Mouse (Mus musculus) spleen, postnatal 10 days (tissue): ENCODE measurements around the gene Fbh1.

Experiments
- DNase-seq, 2 experiments: peaks; one replicate each; pipeline ENCODE4 v3.0.0; 2021 to 2022; ENCODE audit warnings: low spot score in 2 of 2

Gene Fbh1

DNA sequence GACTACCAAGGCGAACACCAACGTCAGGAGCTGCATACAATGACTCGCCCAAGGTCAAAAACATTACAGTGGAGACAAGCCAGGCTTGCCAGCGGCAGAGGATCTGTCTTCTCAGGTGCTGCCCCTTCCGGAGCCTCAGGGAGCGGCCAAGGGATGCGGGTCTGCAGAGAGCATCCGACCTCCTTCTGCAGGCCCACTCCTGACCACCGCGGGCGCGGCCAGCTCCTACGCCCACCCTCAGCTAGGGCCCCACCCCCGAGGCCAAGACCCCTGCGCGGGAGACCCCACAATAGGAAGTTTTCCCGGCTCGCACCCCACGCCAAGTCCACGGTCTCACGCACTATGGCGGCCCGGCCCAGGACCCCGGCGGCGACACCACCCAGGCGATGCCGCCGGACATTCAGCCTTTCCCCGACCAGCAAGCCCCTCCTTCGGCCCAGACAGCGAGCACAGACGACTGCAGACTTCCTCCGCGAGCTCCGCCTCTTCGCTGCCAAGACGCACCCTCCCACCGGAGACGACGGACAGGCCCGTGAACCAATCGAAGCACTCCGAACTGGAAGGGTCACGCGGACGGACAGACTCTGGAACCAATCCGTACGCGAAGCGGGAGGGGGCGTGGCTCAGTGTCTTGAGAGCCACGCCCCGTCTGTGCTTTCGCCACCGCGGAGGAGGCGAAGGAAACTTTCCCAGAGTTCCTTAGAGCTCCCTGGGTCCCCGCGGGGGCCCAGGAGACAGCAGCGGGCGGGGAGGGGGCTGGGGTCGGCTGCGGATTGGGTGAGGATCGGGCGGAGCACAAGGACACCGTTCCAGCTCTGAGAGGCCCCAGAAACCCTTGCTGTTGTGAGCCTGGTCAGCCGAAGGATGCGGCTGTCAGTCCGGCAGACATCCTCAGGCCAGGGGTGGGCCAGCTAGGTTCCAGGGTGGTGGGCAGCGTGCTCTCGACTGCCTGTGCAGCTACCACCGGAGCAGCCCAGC lies at the start of gene Fbh1, which contains the start of gene Ankrd16:
Fbh1 (minus strand) TSS at position 492 of the 978 bp plus-strand sequence.
Ankrd16 (plus strand) TSS at position 786 of the 978 bp plus-strand sequence.
- peak; percentile 100 for DNase-seq

DNA sequence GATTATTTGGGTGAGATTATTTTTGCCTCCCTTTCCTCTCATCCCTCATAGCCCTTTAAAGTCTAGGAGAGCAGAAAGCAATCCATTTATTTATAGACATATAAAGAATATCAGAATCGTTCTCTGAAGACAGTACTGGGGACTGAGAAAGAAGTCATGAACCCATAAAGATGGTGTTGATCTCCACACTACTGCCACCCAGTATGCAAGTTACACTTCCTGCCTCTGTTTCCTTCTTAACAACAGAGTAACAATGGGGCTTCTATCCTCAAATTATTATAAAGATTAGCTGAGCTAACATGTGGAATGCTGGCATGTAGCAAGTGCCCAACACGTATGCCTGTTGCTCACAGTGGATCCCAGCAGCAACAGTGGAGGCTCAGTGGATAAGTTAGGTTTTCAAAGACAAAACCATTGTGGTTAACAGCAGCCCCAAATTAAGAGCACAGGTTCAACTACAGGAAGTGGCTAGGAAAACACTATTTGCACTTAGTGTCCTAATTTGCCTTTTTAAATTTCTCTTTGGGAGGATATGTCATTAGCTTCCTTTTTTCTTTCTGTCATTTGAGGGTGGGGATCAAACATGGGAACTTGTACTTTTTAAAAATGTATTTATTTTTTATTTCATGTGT lies 24.0 kb upstream of the Fbh1 start:
- no peak for DNase-seq

DNA sequence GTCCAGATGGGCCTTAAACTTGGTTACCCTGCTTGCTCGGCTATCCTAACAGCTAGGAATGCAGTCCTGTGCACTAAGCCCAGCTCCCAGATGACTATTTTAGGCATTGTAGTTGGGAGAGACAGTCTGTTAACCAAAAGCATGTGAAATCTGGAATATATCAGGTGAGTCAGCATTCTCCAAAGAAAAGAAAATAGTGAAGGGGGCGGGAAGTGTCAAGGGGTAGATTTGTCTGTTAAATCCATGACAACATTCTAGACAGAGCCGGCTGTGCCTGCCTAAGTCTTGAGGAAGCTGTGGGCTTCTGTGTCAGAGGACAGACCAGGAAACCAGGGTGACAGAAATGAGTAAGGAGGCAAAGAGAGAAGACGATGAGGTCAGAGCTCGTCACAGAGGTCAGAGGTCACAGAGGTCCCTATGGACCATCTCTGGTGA lies 20.6 kb upstream of the Fbh1 start:
- DNase-seq = no peak

DNA sequence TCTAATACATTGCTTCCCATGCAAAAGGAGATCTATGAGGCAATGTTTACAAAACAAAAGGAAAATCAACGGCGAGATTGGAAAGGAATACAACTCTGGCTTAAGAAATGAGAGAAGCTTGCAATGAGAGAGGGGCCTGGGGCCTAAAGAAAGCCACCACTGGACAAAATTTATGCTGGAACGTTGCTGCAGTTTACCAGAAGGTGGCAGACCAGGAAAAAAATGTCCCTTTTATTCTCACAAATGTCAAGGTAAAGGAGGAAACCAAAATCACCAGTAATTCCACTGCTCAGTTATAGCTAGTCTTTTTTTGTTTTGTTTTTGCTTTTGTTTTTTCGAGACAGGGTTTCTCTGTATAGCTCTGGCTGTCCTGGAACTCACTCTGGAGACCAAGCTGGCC lies 17.3 kb upstream of the Fbh1 start:
- DNase-seq = no peak

DNA sequence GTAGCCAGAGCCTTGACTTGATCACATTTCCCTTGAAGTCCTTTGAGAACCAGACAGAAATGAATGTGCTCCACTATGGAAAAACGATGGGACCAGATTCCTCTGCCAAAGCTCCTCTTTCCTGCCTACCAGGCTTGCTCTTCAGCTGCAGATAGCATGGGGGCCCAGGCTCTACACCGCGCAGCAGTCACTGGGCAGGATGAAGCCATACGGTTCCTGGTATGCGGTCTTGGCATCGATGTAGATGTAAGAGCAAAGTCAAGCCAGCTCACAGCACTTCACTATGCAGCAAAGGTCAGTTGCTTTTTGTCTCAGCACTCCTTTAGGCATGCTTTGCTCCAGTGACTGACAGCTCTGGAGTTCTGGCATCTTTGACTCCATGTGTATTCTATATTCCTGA lies 6.8 kb upstream of the Fbh1 start:
- no peak for DNase-seq

DNA sequence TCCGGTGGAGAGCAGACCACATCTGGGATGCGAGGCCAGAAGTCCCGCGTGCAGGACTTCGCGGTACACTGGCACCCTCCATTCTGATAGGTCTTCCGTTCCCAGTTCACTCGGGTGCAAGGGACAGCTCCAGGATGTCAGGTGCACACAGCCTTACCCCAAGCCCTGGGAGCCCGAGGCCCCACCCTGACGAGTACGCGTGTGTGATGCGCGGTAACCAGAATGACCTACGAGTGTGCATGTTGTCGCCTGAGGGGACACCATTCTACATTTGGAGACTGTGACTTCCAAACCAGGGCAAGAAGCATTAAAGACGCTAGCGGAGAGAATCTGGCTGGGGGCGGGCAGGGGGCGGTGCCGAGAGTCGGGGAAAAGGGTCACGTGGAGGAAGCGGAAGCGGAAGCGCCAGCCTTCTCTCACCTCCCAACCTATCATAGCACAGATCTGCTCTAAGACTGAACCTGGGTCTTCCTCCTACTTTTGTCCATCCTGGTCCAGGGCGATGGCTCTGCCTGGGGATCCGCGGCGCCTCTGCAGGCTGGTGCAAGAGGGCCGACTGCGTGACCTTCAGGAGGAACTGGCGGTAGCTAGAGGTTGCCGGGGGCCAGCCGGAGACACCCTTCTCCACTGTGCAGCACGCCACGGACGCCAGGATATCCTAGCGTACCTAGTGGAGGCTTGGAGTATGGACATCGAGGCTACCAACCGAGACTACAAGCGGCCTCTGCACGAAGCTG lies 873 bp upstream of the Fbh1 start:
- peak; percentile 70 to 89 for DNase-seq

DNA sequence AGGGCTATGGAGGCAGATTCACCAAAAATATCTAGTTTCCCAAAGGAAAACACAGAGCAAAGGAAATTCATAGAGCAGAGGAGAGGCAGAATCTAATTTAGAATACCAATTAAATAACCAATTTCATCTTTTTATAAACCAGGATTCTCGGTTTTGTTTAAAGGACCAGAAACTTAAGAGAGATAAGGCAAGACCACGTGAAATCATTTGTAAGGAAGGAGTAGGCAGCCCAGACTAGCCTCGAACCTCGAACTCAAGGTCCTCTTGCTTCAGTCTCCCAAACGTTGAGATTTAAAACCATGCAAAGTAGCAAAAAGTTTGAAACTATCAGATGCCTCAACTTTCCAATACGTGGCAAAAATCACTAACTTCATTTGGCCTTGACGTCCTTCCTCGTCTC lies 967 bp downstream of the Fbh1 start:
- DNase-seq = no peak

DNA sequence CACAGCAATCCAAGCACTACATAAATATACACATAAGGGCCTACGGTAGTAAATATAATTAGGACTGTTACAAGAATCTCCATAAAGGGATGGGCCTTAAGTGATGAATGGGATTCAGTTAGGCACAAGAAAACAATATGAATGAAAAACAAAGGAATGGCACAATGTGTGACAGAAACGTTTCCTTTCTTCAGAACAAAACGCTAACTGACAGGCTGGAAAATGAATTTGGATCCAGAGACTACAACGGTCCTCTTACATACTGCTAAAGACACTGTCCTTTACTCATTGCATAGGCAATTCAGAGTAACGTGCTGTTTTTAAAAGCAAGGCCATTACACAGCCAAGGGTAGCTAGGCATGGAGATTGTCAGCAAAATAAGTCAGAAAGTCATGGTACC lies 2.3 kb downstream of the Fbh1 start:
- DNase-seq = no peak

DNA sequence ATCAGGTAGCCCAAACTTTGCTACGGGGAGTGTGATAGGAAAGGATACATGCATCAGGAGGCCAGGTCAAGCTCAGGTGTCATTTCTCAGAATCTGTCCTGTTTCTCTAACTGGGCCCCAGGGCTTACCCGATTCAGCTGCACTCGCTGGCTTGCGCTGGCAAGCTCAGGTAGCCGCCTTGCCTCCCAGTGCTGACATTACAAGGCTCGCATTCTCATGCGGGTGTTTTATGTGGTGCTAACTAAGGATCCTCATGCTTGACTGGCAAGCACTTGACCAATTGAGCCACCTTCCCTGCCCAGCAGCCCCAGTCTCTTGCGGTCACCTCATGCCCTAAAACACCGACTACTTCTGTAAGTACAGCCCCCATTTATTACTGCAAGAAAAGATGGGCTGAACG lies 3.0 kb downstream of the Fbh1 start:
- DNase-seq = no peak

DNA sequence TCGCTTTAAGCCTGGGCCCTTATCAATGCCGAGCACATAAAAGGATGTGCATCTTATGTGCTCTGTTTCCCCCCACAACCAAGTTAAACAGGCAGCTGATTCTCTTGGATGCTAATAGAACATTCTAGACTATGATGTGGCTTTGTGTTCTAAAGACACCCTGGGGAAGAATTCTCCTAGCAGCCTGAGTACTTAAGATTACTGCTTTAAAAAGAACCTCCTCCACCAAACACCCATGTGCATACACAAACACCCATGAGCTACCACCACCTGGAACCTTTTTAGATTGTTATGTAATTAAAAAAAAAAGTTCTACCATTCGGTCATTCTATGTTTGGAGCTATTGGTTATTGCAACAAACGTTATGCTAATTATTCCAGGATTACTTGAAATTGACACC lies 5.0 kb downstream of the Fbh1 start:
- no peak for DNase-seq

DNA sequence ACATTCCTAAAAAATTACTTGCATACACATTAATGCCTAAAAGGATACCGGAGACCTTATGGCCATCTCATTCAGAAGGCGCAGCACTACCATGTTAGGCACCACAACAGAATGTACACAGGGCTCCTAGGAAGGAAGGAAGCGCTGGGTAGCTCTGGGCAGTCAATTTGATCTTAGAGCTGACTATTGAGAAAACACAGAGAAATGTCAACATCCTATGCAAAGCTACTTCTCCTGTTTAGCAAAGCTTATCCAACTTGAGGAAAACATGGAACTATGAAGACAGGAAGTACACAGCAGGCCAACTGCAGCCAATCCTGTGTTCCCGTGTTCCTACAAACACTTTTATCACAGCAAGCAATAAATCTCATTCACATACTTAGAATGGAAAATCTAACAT lies 5.7 kb downstream of the Fbh1 start:
- no peak for DNase-seq

DNA sequence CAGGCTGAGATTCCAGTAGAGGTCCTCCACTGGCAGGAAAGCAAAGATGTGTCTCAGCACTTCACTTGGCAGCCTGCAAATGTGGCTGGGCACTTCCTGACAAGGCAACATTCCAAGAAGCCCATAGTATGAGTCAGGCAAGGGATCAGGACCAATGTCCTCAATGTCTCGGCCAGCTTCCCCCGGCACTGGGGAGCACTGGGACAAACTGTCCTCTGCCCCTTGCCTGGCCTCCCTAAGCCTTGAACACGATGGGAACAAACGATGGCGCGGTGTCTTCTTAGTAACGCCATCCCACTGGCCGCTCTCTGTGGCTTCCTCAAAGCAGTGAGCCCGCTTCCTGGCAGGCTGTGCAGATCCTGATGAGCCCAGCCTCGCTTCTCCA lies 10.2 kb downstream of the Fbh1 start:
- DNase-seq = no peak

DNA sequence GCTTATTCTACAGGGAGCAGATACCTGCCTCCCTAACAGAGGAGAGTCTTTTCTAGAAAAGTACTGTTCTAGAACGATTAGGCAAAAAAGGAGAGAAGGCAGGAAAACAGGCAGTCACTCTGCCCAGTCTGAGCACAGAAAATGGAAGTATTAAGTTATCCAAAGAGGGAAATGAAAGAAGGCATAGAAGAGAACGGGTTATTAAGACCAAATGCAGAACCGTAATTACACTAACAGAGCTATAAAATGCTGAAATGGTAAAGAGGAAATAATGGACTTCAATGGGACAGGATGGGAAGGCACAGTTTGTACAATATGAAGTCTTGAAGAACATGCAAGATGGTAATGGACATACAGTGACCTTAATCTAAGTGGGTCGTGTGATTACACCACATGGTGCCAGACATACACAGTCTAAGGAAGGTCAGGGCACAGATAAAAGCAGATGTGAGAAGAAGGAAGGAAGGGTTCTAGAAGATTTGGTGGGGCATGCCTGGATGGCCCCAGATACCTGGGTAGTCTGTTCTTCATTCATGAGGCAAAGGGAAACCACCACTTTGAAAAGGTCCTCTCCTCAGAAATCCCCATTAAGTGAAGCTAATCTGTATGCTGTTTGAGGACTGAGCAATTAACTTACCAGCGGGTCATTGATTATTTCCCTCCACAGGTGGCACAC lies 10.8 kb downstream of the Fbh1 start:
- DNase-seq = no peak

DNA sequence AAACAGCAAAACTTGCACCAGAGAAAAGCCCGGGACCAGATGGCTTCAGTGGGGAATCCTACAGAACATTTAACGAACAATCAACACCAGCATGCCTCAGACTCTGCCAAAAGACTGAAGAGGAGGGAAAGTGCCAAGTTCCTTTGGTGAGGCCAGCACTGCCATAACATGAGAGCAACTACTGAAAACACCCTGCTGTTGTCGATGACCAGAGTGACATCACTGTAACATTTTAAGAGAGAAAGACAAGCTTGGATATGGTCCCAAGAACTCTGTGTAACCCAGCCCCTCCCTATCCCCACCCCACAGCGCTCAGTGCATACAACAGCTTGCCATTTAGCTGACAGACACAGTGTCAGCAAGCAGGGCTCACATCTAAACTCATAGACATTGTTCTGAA lies 11.7 kb downstream of the Fbh1 start:
- no peak for DNase-seq

DNA sequence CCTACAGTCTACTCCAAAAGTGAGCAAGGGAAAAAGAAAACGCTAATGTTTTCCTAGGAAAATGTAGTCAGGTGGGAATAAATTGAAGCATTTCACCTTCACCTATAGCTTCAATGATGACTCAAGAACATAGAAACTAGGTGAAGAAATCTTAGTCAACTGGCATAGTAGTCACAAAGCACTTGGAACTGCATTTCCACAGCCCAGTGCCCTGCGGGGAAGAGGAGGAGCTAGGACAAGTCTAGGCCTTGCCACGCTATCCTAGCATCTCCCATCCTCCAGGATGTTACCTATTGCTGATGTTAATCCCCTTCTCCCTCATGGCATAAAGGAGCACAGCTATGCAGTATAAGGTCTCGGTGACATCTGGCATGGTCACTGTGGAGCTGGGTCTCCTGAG lies 14.8 kb downstream of the Fbh1 start:
- no peak for DNase-seq

DNA sequence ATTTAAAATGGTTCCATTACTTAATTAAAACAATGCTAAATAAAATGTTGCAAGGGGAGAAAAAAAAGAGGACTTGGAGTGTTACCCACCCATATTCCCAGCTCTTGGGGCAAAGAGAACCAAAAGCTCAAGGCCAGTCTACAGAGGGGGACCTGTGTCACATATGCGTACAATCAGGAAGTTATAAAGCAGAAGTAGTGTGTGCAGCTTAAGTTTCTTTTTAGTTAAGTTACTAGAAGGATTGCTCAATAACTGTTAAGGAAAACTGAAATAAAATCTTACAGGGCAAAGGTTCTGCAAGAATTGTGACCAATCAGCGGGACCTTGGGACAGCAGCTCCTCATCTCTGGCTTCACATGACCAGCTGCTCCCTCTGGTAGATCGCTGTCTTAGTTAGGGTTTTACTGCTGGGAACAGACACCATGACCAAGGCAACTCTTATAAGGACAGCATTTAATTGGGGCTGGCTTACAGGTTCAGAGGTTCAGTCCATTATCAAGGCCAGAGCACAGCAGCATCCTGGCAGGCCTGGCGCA lies 37.8 kb downstream of the Fbh1 start:
- no peak for DNase-seq

DNA sequence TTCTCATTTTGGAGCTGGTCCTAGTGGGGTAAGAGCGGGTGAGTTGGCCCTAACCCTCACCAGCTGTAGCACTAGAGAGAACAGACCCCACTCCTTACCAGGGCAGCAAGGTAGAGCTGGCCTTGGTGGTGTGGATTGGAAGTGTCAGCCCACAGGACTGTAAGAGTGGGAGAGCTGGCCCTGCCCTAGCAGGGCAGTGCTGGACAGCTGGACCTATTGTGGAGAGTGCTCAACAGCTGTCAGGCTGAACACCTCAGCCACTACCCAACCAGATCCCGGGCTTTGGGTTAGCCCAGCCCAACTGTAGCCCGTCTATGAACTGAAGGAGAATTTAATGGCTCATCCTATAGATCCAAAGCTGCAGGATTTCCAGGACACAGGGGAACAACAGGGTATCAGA lies 38.6 kb downstream of the Fbh1 start:
- DNase-seq = no peak

DNA sequence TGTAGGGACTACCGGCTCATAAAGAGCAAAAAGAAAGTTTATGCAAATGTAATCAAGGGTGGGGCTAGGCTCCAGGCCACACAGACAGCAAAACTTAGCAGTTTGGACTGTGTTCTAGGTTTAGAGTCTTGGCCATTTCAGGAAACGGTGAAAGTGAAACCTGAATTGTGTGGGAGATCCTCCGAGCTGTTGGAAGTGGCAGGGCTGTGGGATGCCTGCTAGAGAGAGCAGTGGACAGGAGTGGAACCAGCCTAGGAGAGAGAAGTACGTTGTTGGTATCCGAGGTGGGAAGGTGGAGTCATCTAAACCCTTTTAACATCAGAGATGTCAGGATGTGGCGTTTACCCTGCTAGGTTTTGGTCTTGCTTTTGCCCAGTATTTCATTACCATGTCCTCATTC lies 41.5 kb downstream of the Fbh1 start:
- no peak for DNase-seq

DNA sequence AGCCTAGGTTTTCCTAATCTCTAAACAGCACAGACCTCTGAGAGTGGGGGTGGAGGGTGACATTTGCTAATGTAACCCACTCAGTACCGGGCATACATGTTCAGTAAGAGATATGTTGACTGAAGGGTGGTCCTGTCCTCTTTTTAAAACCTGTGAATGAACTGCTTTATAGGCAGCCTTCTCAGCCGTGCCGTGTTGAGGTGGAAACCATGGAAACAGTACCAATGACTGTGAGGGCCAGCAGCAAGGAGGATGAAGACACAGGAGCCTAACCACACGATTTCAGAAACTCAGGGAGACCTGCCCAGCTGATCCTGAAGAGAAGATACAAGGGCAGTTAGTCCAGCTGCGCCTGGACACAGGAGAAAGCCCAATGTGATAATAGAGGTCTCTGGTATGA lies 44.4 kb downstream of the Fbh1 start:
- no peak for DNase-seq

DNA sequence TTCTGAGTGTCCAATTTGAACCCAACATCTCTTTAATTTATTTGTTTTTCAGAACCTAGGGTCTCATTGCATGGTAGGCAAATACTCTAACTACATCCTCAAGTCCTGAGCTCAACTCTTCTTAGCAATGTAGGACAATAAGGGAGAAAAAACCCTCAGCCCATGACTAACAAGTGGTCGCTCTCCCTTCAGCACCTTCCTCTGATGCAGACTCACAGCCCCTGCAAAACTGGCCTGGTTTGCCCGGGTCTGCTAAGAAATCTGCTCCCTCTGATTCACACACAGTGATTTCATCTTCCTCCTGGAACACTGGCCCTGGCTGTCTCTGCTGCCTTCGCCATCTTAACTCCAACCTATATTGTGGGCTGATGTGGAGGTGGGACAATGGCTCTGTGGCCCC lies 48.3 kb downstream of the Fbh1 start:
- DNase-seq = no peak

DNA sequence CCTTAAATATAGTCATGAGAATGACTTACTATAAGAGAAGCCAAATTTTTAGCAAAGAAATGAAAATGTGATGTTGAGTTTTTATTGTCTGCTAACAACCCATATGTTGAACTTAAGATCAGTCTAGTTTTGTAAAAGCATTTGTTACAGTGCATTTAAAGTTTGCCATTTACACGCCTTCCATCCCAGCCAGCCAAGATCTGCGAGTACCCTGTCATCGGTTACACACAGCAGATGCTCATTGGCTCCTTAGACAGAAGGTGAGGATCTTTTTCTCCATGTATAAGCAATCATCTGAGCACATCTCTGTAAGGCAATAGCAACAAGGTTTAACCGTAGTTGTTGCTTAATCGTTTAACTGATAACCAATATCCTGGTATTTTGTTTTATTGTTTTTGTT lies 49.8 kb downstream of the Fbh1 start:
- DNase-seq = no peak

DNA sequence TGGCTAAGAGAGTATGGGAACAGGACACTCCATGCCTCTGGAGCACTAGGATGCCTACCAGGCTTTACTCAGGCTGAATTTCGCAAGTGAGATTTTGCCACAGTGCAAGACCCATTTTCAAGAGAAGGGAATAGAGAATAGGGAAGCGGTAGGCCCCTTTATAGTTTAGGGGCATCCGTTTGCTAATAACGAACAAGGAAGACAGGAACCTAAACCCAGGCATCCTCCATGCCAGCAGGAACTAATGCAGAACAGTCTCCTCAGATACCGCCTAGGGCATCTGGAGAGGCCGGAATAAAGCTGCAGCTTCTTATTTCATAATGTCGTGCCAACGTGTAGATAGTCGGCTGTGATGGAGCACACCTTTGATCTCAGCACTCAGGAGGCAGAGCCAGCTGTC lies 54.8 kb downstream of the Fbh1 start:
- no peak for DNase-seq
